Mouse (Mus musculus) kidney, postnatal 10 days (tissue): ENCODE results near the gene Gm9125.
"Not testable (repeated sequence)": the region's sequence is repeated elsewhere in the genome, so short reads cannot be mapped to it uniquely, and the experiment has no call there.

Experiments
- DNase-seq: peaks from one replicate; pipeline ENCODE4 v3.0.0; 2021; ENCODE audit warnings: mixed read lengths

The Gm9125 gene

DNA sequence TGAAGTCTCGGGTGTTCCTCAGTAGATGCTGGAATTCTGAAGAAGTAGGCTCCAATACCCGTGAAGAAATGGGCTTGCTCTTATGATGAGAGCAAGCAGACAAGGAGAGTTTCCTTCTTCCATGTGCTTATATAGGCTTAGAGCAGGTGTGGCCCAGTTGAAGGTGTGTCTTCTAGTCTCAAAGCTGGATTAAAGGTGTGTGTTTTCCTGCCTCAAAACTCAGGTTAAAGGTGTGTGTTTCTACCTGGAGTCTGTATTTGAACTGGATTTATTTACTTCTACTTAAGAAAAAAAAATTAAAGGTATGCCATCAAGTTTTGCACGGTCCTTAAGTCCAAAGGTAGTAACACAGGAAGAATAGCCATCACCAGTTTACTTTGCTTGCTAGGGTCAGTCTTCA is at the start of gene Gm9125:
Gene Gm9125 (minus strand): TSS at position 101 of the 400 bp plus-strand sequence.
- not testable (repeated sequence) for DNase-seq

DNA sequence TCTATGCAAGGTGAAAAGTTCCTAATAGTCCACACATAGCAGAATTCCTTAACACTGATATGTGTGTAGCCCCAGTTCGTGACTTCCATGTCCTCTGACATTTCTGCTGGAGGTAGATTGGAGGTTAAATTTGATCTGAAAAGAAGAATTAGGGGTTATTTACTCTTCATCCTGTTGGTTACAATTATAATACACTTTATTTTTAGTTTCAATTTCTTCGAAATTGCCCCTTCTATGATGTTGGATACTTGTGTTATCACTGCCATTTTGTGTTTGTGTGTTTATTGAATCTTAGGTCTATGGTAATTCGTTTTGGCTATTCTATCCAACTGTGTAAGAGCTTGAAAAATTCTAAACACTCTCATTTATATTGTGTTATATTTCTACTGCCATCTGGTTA is 17.9 kb upstream of the Gm9125 start, which contains the start of gene Gm10697:
Gene Gm10697 (minus strand): TSS at position 101 of the 400 bp plus-strand sequence.
- DNase-seq = not testable (repeated sequence)

DNA sequence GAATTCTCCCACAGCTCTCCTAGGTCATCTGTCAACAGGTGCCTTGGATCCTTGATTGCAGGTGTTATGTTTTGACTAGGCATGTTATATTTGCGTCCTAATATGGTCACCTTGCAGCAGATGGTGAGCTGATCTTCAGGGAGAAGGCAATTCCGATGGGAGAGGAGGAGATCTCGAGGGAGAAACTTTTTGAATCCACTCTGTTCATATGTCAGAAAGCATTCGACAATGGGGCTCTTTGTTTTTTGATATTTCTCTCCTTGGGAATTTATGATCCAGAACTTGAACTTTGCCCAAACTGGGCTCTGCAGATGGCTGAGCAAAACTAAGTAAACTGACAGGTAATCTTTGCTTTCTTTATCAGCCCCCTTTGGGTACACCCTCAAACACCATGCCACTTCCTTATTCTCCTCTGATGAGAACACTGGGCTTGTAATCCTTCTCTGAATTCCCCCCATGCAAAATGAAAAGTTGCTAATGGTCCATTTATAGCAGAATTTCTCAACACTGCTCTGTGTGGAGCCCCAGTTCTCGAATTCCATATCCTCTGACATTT is 5.0 kb downstream of the Gm9125 start:
- not testable (repeated sequence) for DNase-seq

DNA sequence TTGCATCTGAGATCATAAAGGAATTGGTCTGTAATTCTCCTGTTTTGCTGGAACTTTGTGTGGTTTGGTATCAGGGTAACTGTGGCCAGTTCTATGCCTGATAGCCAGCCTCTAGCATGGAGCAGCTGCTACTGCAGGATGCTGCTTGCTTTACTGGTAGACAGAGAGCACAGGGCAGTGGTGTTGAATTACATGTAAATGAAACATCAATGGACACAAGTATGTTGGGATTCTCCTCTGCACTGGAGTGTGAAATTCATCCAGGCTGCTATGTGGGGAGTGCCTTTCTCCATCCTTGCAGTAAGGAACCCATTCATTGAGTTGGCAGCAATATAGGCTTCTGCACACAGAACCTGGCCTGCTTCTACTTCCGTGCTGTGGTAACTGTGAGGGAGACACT is 16.4 kb downstream of the Gm9125 start:
- not testable (repeated sequence) for DNase-seq

DNA sequence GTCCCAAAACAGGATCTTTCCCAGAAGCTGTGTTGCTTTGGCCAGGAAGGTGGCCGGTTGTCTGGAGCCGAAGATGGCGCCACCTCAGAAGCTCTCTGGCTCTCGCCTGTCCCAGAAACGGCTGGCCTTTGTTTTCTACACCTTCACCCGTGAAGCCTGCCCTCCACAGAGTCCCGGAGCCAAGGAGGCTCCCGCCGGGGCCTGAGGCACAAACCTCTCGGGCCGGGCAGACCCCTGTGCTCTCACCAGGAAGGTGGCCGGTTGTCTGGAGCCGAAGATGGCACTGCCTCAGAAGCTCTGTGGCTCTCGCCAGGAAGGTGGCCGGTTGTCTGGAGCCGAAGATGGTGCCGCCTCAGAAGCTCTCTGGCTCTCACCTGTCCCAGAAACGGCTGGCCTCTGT is 20.3 kb downstream of the Gm9125 start:
- not testable (repeated sequence) for DNase-seq
